8 mouse cellular contexts compared by ENCODE assay signal in the genomic region with DNA sequence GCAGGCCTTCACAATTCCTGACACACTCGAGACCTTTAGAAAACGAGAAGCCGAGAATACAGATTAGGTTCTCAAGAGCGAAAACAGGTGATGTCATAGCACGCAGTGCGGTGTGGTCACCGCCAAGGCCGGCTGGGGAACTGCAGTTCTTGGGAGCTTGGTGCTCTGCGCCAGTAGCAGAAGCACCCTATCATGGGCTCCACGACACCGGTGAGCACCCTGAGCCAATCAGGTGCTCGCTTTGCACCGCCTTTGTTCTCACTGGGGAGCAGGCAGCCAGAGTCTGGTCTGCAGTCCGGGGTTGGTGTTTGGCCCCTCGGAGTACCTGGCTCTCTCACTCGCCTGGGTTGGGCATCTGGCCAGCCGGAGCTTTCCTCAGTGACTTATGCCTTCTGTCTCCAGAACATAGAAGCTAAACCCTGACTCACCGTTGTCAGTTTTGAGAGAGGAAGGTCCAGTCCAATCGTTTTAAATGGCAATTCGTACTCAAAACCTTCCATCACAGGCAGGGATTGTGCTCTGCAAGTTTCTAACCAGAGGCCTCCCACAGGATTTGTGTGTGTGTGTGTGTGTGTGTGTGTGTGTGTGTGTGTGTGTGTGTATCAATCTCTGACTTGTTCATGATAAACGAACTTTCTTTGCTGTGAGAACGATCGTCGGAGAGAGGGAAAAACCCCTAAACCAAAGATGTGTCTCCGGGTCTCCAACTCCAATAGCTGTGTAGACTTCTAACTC. TPM values are rescaled to one million over a fixed set of nuclear protein-coding genes. Genes with fewer than 3 reads are reported as not detected.
DNase-seq lines count a peak whose midpoint lies in the region; ATAC-seq and TF ChIP-seq lines count a peak whose summit lies in the region.

A gene (plus strand): TSS at position 82 of the 735 bp plus-strand sequence.

- H3K27ac ChIP-seq in hindbrain, embryonic 15.5 days (replicated peaks): peak within 1 kb of the TSS; percentile 97

- peaks cover 23% of the 10 kb centered on the region for H3K4me1 ChIP-seq in hindbrain, embryonic 15.5 days (replicated peaks)

- no peaks in the 10 kb centered on the region for H3K27me3 ChIP-seq in Patski
- no peaks in the 10 kb centered on the region for H3K27me3 ChIP-seq in hindbrain, embryonic 15.5 days

- TF ChIP-seq CTCF in Patski (IDR thresholded peaks at IDR 0.05): no peak

- WGBS in hindbrain, embryonic 15.5 days: 2% methylated on average over 25 of the region's 25 CpGs

- no peak for ATAC-seq in Patski
- ATAC-seq in hindbrain, embryonic 15.5 days (ENCODE audit: low FRiP score, low read depth): peak; percentile 21

- POLR2A ChIA-PET in Patski (lab: Charles Lee): interaction anchor here (0.7 kb wide), 2 partner anchors 12 to 323 kb away, joined by 3 read pairs; no protein-coding TSS in a partner anchor

- H3K9me3 ChIP-seq in hindbrain, embryonic 15.5 days: no peaks in the 10 kb centered on the region

- no peaks in the 10 kb centered on the region for H3K36me3 ChIP-seq in hindbrain, embryonic 15.5 days

- H3K9ac ChIP-seq in hindbrain, embryonic 15.5 days: peak within 1 kb of the TSS; percentile 39

- in situ Hi-C loops in Patski (cut with MboI; ENCODE audit: low pct_unique_long_range_greater_than_20kb): loop anchor here (5.0 kb wide), 1 partner anchor 218 kb away; no protein-coding TSS in a partner anchor

- H3K4me3 ChIP-seq in hindbrain, embryonic 15.5 days: peak within 1 kb of the TSS; percentile 100

- CTCF ChIA-PET in Patski (lab: Charles Lee): interaction anchor here (0.7 to 2.3 kb wide), 14 partner anchors 13 to 447 kb away, joined by 3 to 15 read pairs (median 3); no protein-coding TSS in a partner anchor

- DNase-seq in Patski (ENCODE audit: low read depth, low spot score): peak; percentile 54
- peak; percentile 85 to 90 for DNase-seq in cerebellum, postnatal 14 days
- peak; percentile 60 to 73 for DNase-seq in frontal cortex, postnatal 36 days (ENCODE audit: low spot score in 2 of 2)
- peak; percentile 44 to 47 for DNase-seq in layer of hippocampus, postnatal 36 days
- peak; percentile 85 for DNase-seq in lung, postnatal 25 days (ENCODE audit: low spot score)
- DNase-seq in retina, adult 2 months (ENCODE audit: low read depth, low spot score): peak; percentile 36
- peak; percentile 86 for DNase-seq in thymus, postnatal 25 days

- H3K4me2 ChIP-seq in hindbrain, embryonic 15.5 days: peak within 1 kb of the TSS; percentile 63

RNA-seq across cellular contexts. Expression of the gene that starts here (rescaled TPM):
- polyA plus RNA-seq in Patski (2021): 45.0 TPM
- 16.8 and 17.8 TPM in 2 replicates for polyA plus RNA-seq in hindbrain, embryonic 15.5 days (2015; fragmentation: Nextera tagmentation; extraction: Ambion mirVana)
- 10 to 100 TPM; 64.5 to 71.4 TPM for total RNA-seq in layer of hippocampus, postnatal 36 days (2021)

Comparison
In these comparisons a context has a peak if more than half of its experiments do, and no peak if none do; other contexts are left out.
1. DNase-seq: peak in every context shown above with its lines; median percentile 88 in cerebellum, postnatal 14 days; 86 in thymus, postnatal 25 days; 85 in lung, postnatal 25 days; 66 in frontal cortex, postnatal 36 days; 54 in Patski; 46 in layer of hippocampus, postnatal 36 days; 36 in retina, adult 2 months.